Mouse (Mus musculus): ENCODE results near the gene Wdr46.

DNA sequence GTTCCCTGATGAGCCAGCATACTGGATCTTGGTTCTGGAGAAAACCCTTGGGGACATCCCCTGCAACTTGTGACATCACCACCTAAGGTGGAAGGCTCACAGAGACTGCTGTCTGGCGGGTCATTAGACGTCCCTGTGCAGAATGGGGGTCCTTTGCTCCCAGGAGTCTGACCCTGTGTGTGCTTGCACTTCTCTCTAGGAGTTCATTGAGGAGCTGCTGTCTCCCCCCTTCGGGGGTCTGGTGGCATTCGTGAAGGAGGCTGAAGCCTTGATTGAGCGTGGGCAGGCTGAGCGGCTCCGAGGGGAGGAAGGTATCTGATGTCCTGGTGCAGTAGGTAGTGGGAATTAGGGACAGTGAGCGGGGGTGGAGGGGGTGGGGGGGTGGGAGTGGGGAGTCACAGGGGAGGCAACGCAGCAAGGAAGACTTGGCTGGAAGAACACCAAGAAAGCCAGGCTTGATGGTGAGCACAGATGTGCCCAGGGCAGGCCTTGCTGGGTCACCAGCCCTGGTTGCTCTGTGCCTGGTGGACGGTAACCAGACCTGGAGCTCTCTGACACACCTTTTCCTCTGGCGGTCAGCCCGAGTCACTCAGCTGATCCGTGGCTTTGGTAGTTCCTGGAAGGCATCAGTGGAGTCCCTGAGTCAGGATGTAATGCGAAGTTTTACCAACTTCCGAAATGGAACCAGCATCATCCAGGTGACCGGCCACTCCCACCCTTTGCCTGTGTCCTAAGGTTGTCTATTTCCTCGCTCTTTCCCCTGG is 24.8 kb downstream of the Wdr46 start:
- TF ChIP-seq TAL1 (IDR thresholded peaks at IDR 0.05; ENCODE audit: low read length) (no peak), GATA1 (IDR thresholded peaks at IDR 0.05; ENCODE audit: low read length) (no peak)
